In genomic region chr9:70892627-70893026, GRCm38 (mm10) we compare ENCODE assay signal across 1 mouse cellular context.
TF ChIP-seq lines count a peak whose summit lies in the region.

No protein-coding gene starts in this region.

TF ChIP-seq in MEL, 35 proteins besides CTCF, POLR2A, EP300 and RAD21:
- TF ChIP-seq ZKSCAN1 (IDR thresholded peaks at IDR 0.05; ENCODE audit: low read depth, low read length) (no peak), USF2 (IDR thresholded peaks at IDR 0.05; ENCODE audit: borderline replicate concordance in 1 of 2, insufficient read depth in 1 of 2, low read depth in 1 of 2, low read length in 2 of 2) (no peak), GATA1 (IDR thresholded peaks at IDR 0.05; ENCODE audit: low read depth, low read length) (peak; percentile 44; the same call in 1 of the 2 replicates), TBP (IDR thresholded peaks at IDR 0.05; ENCODE audit: low read depth, low read length) (0 out of 2 replicates have a peak, but pooled peaks have one; percentile 23), ETS1 (IDR thresholded peaks at IDR 0.05; ENCODE audit: low read depth, low read length) (peak; percentile 23; the same call in 1 of the 2 replicates), UBTF (IDR thresholded peaks at IDR 0.05; ENCODE audit: borderline replicate concordance, insufficient read depth, low read depth, low read length) (no peak), NELFE (IDR thresholded peaks at IDR 0.05; ENCODE audit: low read depth, low read length) (no peak; the same call in 1 of the 2 replicates), MYC (IDR thresholded peaks at IDR 0.05; ENCODE audit: low read depth, low read length) (no peak), ZNF384 (IDR thresholded peaks at IDR 0.05; ENCODE audit: low read depth, low read length) (no peak), MAZ (IDR thresholded peaks at IDR 0.05; ENCODE audit: low read depth, low read length) (no peak), MAFK (IDR thresholded peaks at IDR 0.05; ENCODE audit: borderline replicate concordance, low read depth, low read length) (no peak), TAL1 (IDR thresholded peaks at IDR 0.05; ENCODE audit: low read length) (no peak), MEF2A (IDR thresholded peaks at IDR 0.05; ENCODE audit: extremely low read depth, insufficient replicate concordance, low read depth, low read length, poor library complexity, severe bottlenecking) (no peak), CHD1 (IDR thresholded peaks at IDR 0.05; ENCODE audit: low read depth, low read length) (no peak), ZMIZ1 (IDR thresholded peaks at IDR 0.05; ENCODE audit: low read depth, low read length) (no peak), NRF1 (IDR thresholded peaks at IDR 0.05; ENCODE audit: insufficient read depth, low read depth, low read length, poor library complexity, severe bottlenecking) (no peak), KAT2A (conservative IDR thresholded peaks at IDR 0.05; ENCODE audit: low read depth, low read length) (no peak)
